Mouse (Mus musculus): ENCODE results near the gene Snrnp25. TPM values are rescaled to one million over a fixed set of nuclear protein-coding genes. Genes with fewer than 3 reads are reported as not detected.
A peak's percentile ranks its signal among the peaks of the same experiment; 100 is the strongest.

Gene Snrnp25
- polyA plus RNA-seq (2012; rRNA removed) = 16.4 and 18.9 TPM in 2 replicates

GRCm38 (mm10) chr11:32205058-32205873 lies at the start of gene Snrnp25:
TSS of gene Snrnp25 (plus strand) at chr11:32205415.
- peak; percentile 67 for DNase-seq (ENCODE audit: low read depth)

DNA sequence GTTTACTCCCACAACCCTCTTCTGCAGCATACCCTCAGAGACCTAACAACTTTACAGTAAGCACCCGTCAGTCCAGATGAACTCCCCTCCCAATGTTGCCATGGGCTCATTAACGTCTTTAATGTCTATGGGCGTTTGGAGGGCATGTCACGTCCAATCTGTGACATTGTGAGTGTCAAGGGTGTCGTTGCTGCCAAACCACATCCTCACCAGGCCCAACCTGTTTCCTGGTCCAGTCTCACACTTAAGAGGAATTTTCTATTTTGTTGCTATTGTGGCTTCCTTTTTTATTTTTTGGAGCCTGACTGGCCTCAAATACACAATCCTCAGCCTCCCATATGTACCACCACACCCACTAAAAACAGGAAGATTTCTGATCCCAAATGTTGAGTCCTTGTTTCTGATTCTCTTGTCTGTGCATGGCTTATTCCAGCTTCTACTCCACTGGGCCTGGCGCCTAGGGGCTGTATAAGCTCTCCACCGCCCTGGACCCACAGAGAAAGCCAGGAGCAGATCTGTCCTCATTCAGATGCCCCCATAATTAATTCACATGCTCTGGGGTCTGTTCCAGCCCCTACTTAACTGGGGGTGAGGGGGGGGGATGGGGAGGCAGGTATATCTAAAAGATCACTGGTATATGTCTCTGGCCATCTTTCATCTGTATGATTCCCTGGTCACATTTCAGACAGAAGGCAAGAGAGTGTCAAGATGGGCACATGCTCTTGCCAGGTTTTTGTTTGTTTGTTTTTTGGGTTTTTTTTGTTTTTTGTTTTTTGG lies 48.2 kb upstream of the Snrnp25 start:
- DNase-seq (ENCODE audit: low read depth) = no peak

DNA sequence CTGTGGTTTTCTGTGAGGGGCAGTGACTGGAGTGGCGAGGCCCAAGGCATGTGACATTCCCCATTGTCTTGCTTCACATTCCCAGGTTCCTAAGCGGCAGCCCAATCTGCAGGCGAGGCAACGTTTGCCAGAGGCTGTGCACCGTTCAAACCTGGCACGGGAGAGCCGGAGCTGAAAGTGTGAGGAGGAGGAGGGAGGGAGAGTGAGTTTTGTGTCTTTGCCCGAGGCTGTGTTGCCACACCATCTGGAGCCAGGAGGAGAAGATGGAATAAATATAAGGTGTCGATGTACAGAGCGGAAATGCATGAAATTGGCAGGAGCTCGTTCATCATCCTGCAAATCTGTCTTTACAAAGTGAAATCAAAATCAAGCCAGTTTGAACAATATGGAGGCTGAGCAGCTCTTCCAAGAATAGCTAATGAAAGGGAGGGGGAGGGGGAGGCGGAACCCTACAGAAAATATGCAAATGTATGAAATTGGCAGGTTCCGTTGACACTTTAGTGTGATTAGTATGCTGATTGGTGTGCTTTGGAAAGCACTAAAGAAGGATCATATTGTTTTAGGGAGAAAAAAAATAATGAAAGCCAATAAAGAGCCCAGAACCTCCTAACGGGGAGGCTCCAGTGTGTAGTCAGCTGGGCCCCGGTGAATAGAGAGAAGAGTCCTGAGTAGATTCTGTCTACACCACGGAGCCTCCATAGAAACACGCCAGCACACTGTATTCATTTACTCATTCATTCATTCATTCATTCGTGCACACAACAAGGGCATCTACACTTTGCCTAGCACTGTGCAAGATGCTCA lies 47.2 kb upstream of the Snrnp25 start:
- no peak for DNase-seq (ENCODE audit: low read depth)

- DNase-seq (ENCODE audit: low read depth) = no peak
Observed at GRCm38 (mm10) chr11:32159176-32159575, 46.0 kb upstream of the Snrnp25 start.

DNA sequence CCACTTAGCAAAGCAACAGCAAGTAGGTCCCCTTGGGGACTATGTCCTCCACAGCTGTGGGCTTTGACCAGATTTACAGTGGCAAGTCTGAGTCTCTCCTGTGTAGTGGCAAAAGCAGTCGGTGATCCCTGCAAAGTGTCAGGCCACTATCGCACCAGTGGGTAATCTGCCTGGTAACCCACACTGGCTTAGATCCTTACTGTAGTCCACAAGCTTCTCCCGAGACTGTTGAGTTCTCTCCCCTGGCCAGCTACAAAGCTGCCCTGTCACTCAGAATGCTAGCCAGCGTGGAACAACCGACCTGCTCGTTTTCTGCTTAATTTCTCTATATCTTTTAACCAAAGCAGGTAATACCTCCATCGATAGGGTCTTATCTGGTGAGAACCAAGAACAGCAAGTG lies 44.9 kb upstream of the Snrnp25 start:
- DNase-seq (ENCODE audit: low read depth) = no peak

- no peak for DNase-seq (ENCODE audit: low read depth)
Observed at GRCm38 (mm10) chr11:32161500-32161899, 43.7 kb upstream of the Snrnp25 start.

- no peak for DNase-seq (ENCODE audit: low read depth)
Observed at GRCm38 (mm10) chr11:32161922-32162804, 43.1 kb upstream of the Snrnp25 start.

DNA sequence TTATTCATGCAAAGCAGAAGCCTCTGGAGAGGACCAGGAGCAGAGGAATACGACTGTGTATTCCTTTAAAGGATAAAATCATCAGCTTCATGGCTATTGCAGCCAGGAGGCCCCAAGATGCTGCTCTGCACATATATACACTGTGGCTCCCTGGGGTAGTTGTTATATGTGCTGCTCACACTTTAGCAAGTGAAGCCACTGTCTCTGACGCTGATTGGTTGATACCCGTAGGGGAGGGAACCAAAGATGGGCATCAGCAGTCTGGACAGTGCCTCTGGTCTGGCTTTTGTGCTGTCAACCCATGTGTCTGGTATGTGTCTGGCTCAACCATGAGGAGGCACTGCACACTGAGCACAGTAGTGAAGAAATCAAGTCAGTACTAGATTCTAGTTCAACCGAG lies 38.5 kb upstream of the Snrnp25 start:
- no peak for DNase-seq (ENCODE audit: low read depth)

GRCm38 (mm10) chr11:32178506-32178905 lies 26.7 kb upstream of the Snrnp25 start:
- no peak for DNase-seq (ENCODE audit: low read depth)

GRCm38 (mm10) chr11:32181246-32181645 lies 24.0 kb upstream of the Snrnp25 start:
- DNase-seq (ENCODE audit: low read depth) = no peak

DNA sequence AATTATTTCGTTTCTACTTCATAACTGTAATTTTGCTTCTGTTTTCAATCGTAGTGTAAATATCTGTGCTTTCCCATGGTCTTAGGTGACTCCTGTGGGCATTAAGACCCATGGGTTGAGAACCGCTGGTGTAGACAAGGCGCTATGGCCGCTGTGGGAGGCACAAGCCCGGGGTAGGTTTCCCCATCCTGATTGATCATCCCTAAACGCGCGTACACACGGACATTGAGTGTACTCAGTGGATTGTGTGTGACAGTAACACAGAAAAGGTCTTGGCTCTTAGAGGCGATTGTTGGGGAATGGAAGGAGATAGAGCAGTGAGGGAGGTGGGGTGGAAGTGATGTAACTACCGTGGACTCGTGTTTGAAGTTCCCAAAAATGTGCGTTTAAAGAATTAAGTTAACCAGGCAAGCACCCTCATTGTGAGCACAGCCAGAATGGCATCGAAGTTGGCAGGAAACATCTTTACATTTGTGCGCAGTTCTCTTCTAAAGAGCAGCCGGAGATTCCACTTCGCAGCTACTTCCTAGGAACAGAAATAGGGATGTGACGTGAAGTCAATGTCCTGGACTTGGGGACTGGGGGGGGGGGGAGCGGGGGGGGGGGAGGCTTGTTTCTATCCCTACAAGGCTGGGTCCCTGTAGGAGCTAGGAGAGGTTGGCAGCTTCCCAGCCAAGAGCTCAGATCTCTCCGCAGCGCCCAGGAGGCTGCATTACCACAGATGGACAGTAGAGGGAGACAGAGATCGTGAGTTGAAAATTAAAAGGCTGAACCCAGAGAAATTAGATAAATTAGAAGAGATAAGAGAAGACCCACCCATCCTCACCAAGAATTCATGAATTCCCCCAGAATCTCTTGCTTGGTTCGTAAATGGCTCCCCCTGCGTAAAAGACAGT lies 23.0 kb upstream of the Snrnp25 start:
- DNase-seq (ENCODE audit: low read depth) = no peak

DNA sequence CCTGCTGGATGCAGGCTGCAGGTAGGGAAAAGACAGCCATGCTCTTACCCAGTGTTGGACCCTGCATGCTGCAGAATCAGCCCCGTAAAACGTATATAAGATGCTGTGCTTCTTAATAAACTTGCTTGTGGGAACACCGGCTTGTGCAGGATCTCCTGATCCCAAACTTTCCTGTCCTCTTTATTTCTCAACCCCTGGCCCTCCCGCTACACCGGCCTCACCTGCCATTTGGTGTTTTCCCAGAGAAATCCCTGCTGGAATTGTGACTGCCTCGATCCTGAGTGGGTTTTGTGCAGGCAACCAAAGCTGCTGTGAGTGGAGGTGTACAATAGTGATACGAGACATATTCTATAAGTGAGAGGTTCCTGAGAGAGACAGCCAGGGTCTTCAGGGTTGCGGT lies 20.7 kb upstream of the Snrnp25 start:
- no peak for DNase-seq (ENCODE audit: low read depth)

GRCm38 (mm10) chr11:32186031-32186430 lies 19.2 kb upstream of the Snrnp25 start:
- DNase-seq (ENCODE audit: low read depth) = no peak

DNA sequence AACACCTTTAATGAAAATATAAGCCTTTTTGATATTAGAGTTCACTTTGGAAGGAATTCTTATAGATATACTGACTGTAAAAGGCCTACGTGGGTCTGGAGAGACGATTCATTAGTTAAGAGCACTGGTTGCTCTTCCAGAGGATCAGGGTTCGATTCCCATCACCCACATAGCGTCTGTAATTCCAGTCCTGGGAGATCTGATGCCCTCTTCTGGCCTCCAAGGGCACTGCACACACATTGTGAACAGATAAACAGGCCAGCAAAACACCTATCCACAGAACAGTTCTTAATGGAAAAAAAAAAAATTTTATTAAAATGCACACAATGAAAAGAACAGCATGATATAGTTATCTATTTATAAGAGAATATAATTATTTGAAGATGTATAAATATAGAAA lies 18.0 kb upstream of the Snrnp25 start:
- no peak for DNase-seq (ENCODE audit: low read depth)

DNA sequence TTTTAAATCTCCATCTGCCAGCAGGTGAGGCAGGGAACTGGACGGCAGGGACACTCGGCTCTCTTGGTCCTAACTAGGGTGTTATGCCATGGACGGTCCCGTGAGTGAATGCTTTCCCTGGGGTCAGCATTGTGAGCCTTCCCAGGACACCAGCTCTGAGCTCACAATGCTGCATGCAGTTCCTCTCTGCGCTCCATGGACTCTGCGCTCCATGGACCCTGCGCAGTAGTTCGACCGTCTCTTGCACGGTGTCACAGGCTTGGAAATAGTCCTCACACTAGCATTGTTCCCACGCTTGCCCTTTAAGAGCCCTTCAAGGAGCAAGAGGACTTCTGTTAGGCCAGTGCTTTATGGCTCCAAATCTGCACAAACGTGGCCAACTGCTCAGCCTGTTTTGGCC lies 16.3 kb upstream of the Snrnp25 start:
- no peak for DNase-seq (ENCODE audit: low read depth)

DNA sequence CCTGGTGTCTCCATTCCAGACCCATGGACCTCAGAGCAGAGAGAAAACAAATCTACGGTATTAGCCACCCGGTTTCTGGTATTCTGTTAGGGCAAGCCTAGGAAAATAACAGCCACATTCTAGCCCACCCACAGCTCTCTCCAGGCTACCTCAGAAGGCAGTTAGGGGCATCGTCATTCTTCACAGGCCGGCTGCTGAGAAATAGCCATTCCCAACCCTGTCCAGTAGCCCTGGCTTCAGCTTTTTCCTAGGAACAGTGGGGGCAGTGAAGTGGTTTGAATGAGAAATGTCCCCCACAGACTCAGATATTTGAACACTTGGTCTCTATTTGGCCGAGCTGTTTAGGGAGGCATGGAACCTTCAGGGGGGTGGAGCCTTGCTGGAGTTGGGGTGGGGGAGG lies 15.8 kb upstream of the Snrnp25 start:
- DNase-seq (ENCODE audit: low read depth) = no peak

DNA sequence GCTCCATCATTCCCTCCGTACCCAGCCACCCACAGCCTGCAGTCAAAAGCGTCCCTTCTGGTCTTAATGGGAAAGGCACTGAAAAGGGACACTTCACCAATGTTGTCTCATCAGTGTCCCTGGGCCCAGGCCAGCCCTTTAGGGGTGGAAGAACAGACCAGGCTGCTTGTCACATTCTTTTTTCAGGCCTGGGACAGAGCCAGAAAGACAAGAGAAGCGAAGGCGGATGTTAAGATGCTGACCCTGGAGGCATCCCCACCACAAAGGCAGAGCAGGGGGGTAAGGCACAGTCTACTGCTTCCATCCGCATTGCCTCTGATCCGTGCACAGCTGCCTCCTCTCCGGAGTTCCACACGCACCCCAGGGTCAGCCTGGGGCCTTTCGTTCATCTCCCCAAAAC lies 15.1 kb upstream of the Snrnp25 start:
- DNase-seq (ENCODE audit: low read depth) = no peak

- DNase-seq (ENCODE audit: low read depth) = no peak
Observed at GRCm38 (mm10) chr11:32190603-32191110, 14.6 kb upstream of the Snrnp25 start.

GRCm38 (mm10) chr11:32193156-32193555 lies 12.1 kb upstream of the Snrnp25 start:
- DNase-seq (ENCODE audit: low read depth) = no peak

DNA sequence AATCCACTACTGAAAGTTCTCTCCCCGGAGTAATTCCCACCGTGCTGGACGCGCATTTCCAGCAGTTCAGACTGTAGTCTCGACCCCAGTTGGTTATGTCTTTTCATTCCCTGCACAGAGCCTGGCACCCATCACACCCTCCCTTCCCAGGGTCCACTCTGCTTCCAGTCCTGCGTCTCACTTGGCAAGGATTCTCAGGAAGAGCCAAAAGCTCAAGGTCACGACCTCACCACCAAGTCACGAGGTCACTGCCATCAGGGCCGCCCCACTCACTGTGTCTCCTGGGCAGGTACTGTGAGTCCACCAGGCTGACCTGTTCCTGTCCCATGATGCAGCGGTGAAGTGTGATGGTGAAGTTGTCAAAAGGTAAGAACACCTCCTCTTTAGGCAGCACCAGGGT lies 11.1 kb upstream of the Snrnp25 start:
- no peak for DNase-seq (ENCODE audit: low read depth)

Measured in gonadal fat pad, adult 2 months (tissue).